Mouse (Mus musculus): ENCODE data around the gene Alcam. TPM values are rescaled to one million over a fixed set of nuclear protein-coding genes. Genes with fewer than 3 reads are reported as not detected.

Alcam gene
- polyA plus RNA-seq, 1 experiment from 2014 or later, result 22.0 TPM

- Histone ChIP-seq H3K36me3 (no peaks in the 10 kb centered on the region), H3K27ac (0 out of 2 replicates have a peak overlapping the region, but pooled peaks have one; percentile 41), H3K4me2 (replicated peaks) (peak overlapping the region; percentile 75), H3K27me3 (no peaks in the 10 kb centered on the region), H3K4me3 (peak overlapping the region; percentile 67), H3K9ac (peak overlapping the region; percentile 60), H3K4me1 (no peaks in the 10 kb centered on the region; the same call in 1 of the 2 replicates), H3K9me3 (no peaks in the 10 kb centered on the region)
- ATAC-seq (ENCODE audit: insufficient number of reproducible peaks, insufficient read depth, low FRiP score, low TSS enrichment), result peak; percentile 98
- WGBS, result under 1% methylated on average over 55 of the region's 55 CpGs
These were observed 785 bp downstream of the Alcam start for GRCm38 (mm10) chr16:52452862-52453715.

- Histone ChIP-seq H3K9me3 (no peaks in the 10 kb centered on the region), H3K9ac (peak overlapping the region; percentile 60), H3K4me2 (replicated peaks) (peak overlapping the region; percentile 75), H3K4me1 (no peaks in the 10 kb centered on the region; the same call in 1 of the 2 replicates), H3K27me3 (no peaks in the 10 kb centered on the region), H3K36me3 (no peaks in the 10 kb centered on the region), H3K27ac (0 out of 2 replicates have a peak overlapping the region, but pooled peaks have one; percentile 41), H3K4me3 (peak overlapping the region; percentile 67)
- ATAC-seq (ENCODE audit: insufficient number of reproducible peaks, insufficient read depth, low FRiP score, low TSS enrichment), result peak; percentile 3; the same call in 1 of the 2 replicates
- whole genome bisulfite sequencing, result under 1% methylated on average over 23 of the region's 26 CpGs
These were observed 1.4 kb downstream of the Alcam start for GRCm38 (mm10) chr16:52452477-52452831.

- Histone ChIP-seq H3K9ac (peak overlapping the region; percentile 60), H3K4me1 (no peaks in the 10 kb centered on the region; the same call in 1 of the 2 replicates), H3K36me3 (no peaks in the 10 kb centered on the region), H3K4me2 (replicated peaks) (peak overlapping the region; percentile 75), H3K27ac (0 out of 2 replicates have a peak overlapping the region, but pooled peaks have one; percentile 41), H3K9me3 (no peaks in the 10 kb centered on the region), H3K27me3 (no peaks in the 10 kb centered on the region), H3K4me3 (peak overlapping the region; percentile 67)
- whole genome bisulfite sequencing, result under 1% methylated on average over 23 of the region's 23 CpGs
- no peak for ATAC-seq (ENCODE audit: insufficient number of reproducible peaks, insufficient read depth, low FRiP score, low TSS enrichment)
These were observed 1.9 kb downstream of the Alcam start for GRCm38 (mm10) chr16:52451786-52452476.

DNA sequence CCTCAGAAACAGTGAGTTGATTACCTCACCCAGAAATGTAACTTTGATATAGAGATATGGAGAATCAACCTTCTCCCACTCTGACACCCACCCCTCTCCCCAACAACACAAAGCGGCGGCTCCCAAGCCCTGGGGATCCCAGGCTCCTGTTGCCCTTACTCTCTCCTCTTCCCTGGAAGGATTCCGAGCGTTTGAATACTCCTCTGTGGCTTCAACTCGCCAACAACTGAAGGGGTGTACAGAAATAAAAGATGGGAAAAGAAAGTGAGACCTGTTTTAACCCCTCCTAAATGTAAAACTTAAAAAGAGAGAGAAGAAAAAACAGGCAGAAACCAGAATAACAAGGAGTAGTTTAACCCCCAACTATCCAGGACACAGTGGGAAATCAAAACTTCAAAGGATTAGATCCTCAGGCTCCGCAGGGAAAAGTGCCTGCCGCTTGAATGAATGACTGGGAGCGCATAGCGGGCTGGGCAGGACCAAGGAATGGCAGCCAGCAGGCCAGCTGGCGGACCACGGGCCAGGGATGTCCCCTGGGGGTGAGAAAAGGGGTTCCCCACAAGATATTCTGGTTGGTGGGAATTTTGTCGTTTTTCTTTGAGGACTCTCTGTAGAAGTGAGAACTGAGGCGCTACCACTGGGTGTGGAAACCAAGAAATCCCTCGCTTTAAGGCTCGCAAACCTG lies 2.6 kb downstream of the Alcam start:
- no peak for ATAC-seq (ENCODE audit: insufficient number of reproducible peaks, insufficient read depth, low FRiP score, low TSS enrichment)
- WGBS, result 2% methylated on average over 15 of the region's 15 CpGs
- peak overlapping the region; percentile 60 for H3K9ac ChIP-seq
- H3K4me1 ChIP-seq, result no peaks in the 10 kb centered on the region; the same call in 1 of the 2 replicates
- H3K4me3 ChIP-seq, result peak overlapping the region; percentile 67
- H3K27ac ChIP-seq, result no peak overlapping the region
- H3K9me3 ChIP-seq, result no peaks in the 10 kb centered on the region
- peak overlapping the region; percentile 75 for H3K4me2 ChIP-seq (replicated peaks)
- no peaks in the 10 kb centered on the region for H3K36me3 ChIP-seq
- H3K27me3 ChIP-seq, result no peaks in the 10 kb centered on the region

- peak overlapping the region; percentile 67 for H3K4me3 ChIP-seq
- H3K4me1 ChIP-seq, result no peaks in the 10 kb centered on the region; the same call in 1 of the 2 replicates
- no peaks in the 10 kb centered on the region for H3K27me3 ChIP-seq
- H3K9me3 ChIP-seq, result no peaks in the 10 kb centered on the region
- peak overlapping the region; percentile 43; the same call in 1 of the 2 replicates for H3K9ac ChIP-seq
- WGBS, result under 1% methylated on average over 28 of the region's 28 CpGs
- H3K36me3 ChIP-seq, result no peaks in the 10 kb centered on the region
- H3K4me2 ChIP-seq (replicated peaks), result peak overlapping the region; percentile 75
- H3K27ac ChIP-seq, result peak overlapping the region; percentile 38; the same call in 1 of the 2 replicates
- no peak for ATAC-seq (ENCODE audit: insufficient number of reproducible peaks, insufficient read depth, low FRiP score, low TSS enrichment)
These were observed 3.4 kb downstream of the Alcam start for GRCm38 (mm10) chr16:52450245-52451100.

GRCm38 (mm10) chr16:52449889-52450244 lies 4.0 kb downstream of the Alcam start:
- WGBS, result 1% methylated on average over 3 of the region's 3 CpGs
- Histone ChIP-seq H3K9ac (peak overlapping the region; percentile 43; the same call in 1 of the 2 replicates), H3K27ac (0 out of 2 replicates have a peak overlapping the region, but pooled peaks have one; percentile 38), H3K4me3 (peak overlapping the region; percentile 67), H3K4me1 (no peaks in the 10 kb centered on the region; the same call in 1 of the 2 replicates), H3K36me3 (no peaks in the 10 kb centered on the region), H3K4me2 (replicated peaks) (peak overlapping the region; percentile 75), H3K9me3 (no peaks in the 10 kb centered on the region), H3K27me3 (no peaks in the 10 kb centered on the region)
- no peak for ATAC-seq (ENCODE audit: insufficient number of reproducible peaks, insufficient read depth, low FRiP score, low TSS enrichment)

DNA sequence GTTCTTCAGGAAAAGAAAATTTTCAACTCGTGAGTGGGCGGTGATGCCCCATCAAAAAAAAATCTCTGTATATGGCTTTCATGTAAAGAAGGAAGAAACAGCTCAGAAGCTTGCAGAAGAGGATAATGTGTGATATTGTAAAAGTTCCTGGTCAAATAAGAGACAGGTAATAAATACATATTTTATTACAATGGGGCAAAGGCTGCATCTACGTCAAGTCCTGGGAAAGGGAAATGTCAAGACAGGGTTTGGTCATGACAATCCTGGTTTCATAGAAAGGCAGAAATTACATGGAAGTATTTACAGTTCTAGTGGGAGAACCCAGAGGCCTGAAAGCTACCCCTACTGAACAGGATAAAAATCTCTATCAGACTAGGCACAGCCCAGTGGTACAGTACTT lies 7.9 kb downstream of the Alcam start:
- no peak for ATAC-seq (ENCODE audit: insufficient number of reproducible peaks, insufficient read depth, low FRiP score, low TSS enrichment)
- WGBS, result 93% methylated on average over 3 of the region's 3 CpGs
- Histone ChIP-seq H3K36me3 (no peaks in the 10 kb centered on the region), H3K27ac (no peak overlapping the region), H3K9ac (no peak overlapping the region), H3K4me1 (no peaks in the 10 kb centered on the region), H3K4me2 (replicated peaks) (no peak overlapping the region), H3K9me3 (no peaks in the 10 kb centered on the region), H3K4me3 (no peak overlapping the region), H3K27me3 (no peaks in the 10 kb centered on the region)

GRCm38 (mm10) chr16:52443635-52444505 lies 10.0 kb downstream of the Alcam start:
- no peaks in the 10 kb centered on the region for H3K36me3 ChIP-seq
- WGBS, result 47% methylated on average over 9 of the region's 9 CpGs
- no peaks in the 10 kb centered on the region for H3K9me3 ChIP-seq
- no peak overlapping the region for H3K27ac ChIP-seq
- no peaks in the 10 kb centered on the region for H3K27me3 ChIP-seq
- no peak overlapping the region for H3K9ac ChIP-seq
- H3K4me2 ChIP-seq (replicated peaks), result no peak overlapping the region
- no peaks in the 10 kb centered on the region for H3K4me1 ChIP-seq
- no peak overlapping the region for H3K4me3 ChIP-seq
- ATAC-seq (ENCODE audit: insufficient number of reproducible peaks, insufficient read depth, low FRiP score, low TSS enrichment), result no peak

GRCm38 (mm10) chr16:52443055-52443454 lies 10.8 kb downstream of the Alcam start:
- 52% methylated on average over 1 of the region's 1 CpGs for WGBS

DNA sequence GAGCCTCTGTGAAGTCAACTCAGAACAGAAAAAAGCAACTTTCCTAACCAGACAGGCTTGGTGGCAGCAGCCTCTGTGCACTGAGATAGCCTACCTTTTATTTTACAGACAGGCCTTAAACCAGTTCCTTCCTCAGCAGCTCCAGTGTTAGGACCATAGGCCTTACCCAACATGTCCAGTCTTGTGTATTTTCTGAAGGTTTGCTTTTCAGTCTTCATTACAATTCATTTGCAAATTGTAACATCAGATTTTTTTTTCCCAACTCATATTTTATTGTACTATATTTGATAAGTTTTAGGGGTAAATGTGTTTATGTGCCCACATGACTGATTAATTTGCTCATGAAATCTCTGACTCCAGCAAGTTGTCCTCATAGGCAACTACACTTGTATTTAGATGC lies 14.3 kb downstream of the Alcam start:
- H3K27me3 ChIP-seq, result no peaks in the 10 kb centered on the region
- H3K4me2 ChIP-seq (replicated peaks), result no peak overlapping the region

More at GRCm38 (mm10) chr16:52443055-52443454, 10.8 kb downstream of the Alcam start:
- H3K9me3 ChIP-seq, result no peaks in the 10 kb centered on the region
- ATAC-seq (ENCODE audit: insufficient number of reproducible peaks, insufficient read depth, low FRiP score, low TSS enrichment), result no peak
- H3K9ac ChIP-seq, result no peak overlapping the region
- no peaks in the 10 kb centered on the region for H3K27me3 ChIP-seq
- H3K4me2 ChIP-seq (replicated peaks), result no peak overlapping the region
- no peak overlapping the region for H3K4me3 ChIP-seq
- H3K36me3 ChIP-seq, result no peaks in the 10 kb centered on the region
- no peaks in the 10 kb centered on the region for H3K4me1 ChIP-seq
- H3K27ac ChIP-seq, result no peak overlapping the region

More for the DNA sequence above, 14.3 kb downstream of the Alcam start:
- H3K27ac ChIP-seq, result no peak overlapping the region
- H3K4me3 ChIP-seq, result no peak overlapping the region
- ATAC-seq (ENCODE audit: insufficient number of reproducible peaks, insufficient read depth, low FRiP score, low TSS enrichment), result no peak
- H3K9ac ChIP-seq, result no peak overlapping the region
- H3K9me3 ChIP-seq, result no peaks in the 10 kb centered on the region
- H3K36me3 ChIP-seq, result no peaks in the 10 kb centered on the region
- no peaks in the 10 kb centered on the region for H3K4me1 ChIP-seq

All from embryonic facial prominence, embryonic 12.5 days (tissue).